Mouse (Mus musculus) heart, postnatal 0 days (tissue): ENCODE data around the gene Glt1d1.
"Not testable (repeated sequence)": the region's sequence is repeated elsewhere in the genome, so short reads cannot be mapped to it uniquely, and the experiment has no call there.

Source experiments
- CTCF ChIP-seq: IDR thresholded peaks from 2 replicates; pipeline ENCODE4 v1.5.1; 2016; ENCODE audit warnings: antibody characterized with exemption, control low read depth, low read depth
- EP300 ChIP-seq: IDR thresholded peaks from 2 replicates; pipeline ENCODE4 v1.6.1; 2016; ENCODE audit warnings: antibody characterized with exemption, low read depth

DNA sequence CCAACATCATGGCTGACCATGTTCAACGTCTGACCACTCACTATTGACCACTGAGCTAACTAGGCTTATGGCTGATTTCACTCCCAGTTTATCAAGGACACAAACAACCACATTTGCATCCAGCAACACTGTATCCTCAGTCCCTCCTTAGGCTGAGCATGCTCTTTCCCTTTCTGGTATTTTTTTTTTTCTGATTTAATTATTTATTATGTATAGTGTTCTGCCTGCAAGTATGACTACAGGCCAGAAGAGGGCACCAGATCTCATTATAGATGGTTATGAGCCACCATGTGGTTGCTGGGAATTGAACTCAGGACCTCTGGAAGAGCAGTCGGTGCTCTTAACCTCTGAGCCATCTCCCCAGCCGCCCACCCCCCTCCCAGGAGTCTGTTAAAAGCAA is 117.5 kb downstream of the Glt1d1 start:
- TF ChIP-seq CTCF, EP300: not testable (repeated sequence)
